Mouse (Mus musculus) left cerebral cortex, adult 6 months (tissue): ENCODE data around the gene Akr1cl. TPM values are rescaled to one million over a fixed set of nuclear protein-coding genes. Genes with fewer than 3 reads are reported as not detected.

Experiments
- long read RNA-seq, 2 experiments: library from polyadenylated mRNA; unstranded; transcript quantifications; one replicate each; pipeline ENCODE4 v2.0.0; 2019 to 2020
- polyA plus RNA-seq: library from polyadenylated mRNA; unstranded; fragments of <200 nt; fragmentation: Nextera tagmentation; gene quantifications from 2 replicates; pipeline ENCODE4 v1.2.3, GENCODE M21; 2021

Gene Akr1cl
- not detected in 2 replicates for polyA plus RNA-seq
- long read RNA-seq, experiment 1, result 0 reads
- long read RNA-seq, experiment 2, result 0 reads

DNA sequence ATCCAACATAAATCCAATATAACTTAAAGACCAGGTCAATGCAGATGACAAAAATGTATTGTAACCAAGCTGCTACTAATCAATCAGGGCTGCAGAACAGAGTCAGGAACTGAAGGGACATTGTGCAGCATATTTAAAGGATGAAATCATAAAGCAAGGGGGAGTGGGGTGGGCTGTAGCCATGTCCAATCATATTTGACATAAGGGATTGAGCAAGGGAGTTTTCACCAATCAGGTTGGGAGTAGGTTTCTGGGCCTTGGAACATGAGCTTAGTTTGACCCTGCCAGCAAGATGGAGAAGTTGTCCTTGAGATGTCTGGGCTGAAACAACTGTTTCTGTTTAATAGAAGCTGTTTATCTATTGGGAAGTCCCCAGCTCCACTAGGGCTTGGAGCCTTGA lies at the start of gene Akr1cl:
Gene Akr1cl (minus strand): TSS at position 119 of the 400 bp plus-strand sequence.

DNA sequence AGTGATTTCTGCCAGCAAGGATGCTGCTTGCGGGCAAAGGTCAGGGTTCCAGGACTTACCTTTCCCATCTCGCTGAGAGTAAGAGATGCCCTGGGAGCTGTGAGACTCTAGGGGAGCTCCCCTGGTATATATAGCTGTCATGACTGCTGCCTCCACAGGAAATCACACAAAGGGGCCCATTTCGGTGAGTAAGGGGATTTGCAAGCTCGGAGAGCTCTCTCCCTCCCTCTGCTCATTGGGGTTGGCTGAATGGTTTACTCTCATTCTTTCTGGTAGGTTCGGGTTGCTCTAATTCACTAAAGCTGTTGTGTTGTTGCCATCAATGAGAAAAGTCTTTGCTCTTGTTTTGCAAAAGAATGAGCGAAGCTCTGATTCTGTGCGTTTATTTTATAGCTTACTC lies 49.6 kb upstream of the Akr1cl start, which contains the start of gene Crygb:
Gene Crygb (minus strand): TSS at position 101 of the 400 bp plus-strand sequence.

GRCm38 (mm10) chr1:65073589-65073988 lies 41.0 kb upstream of the Akr1cl start, which contains the start of gene Crygc:
Gene Crygc (minus strand): TSS chr1:65073689.

GRCm38 (mm10) chr1:65063352-65063751 lies 30.8 kb upstream of the Akr1cl start, which contains the start of gene Crygd:
Gene Crygd (minus strand): TSS chr1:65063452.

DNA sequence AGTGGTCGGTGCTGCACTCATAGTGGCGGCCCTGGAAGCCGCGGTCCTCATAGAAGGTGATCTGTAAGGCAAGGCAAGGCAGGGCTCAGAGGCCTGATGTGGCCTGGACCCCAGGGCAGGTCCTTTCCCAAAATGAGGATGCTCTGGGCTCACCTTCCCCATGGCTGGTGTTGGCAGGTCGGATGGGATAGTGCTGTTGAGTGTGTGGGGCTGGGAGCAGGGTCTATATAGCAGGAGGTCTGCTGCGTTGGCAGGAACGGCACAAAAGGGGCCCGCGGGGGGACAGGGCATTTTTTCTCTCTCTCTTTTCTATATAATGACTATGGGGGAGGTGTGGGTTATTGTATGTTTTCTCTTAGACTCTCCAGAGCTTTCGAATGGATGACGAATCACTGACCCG lies 18.4 kb upstream of the Akr1cl start, which contains the start of gene Cryge:
Gene Cryge (minus strand): TSS at position 198 of the 400 bp plus-strand sequence.

Other genes with a start within 250 kb of the Akr1cl start
- 8.2 and 10.2 TPM in 2 replicates for gene Plekhm3, start 75.9 kb downstream of the Akr1cl start, polyA plus RNA-seq
- not detected in 2 replicates for gene Cryge, start 18.4 kb upstream of the Akr1cl start, polyA plus RNA-seq
- not detected in 2 replicates for gene Crygd, start 30.7 kb upstream of the Akr1cl start, polyA plus RNA-seq
- gene Crygc, start 40.9 kb upstream of the Akr1cl start, polyA plus RNA-seq, result not detected in 2 replicates
- not detected in 2 replicates for gene Crygb, start 49.5 kb upstream of the Akr1cl start, polyA plus RNA-seq
- gene Cryga, start 70.6 kb upstream of the Akr1cl start, polyA plus RNA-seq, result 0.83 and 1.0 TPM in 2 replicates
- 0.53 and 0.70 TPM in 2 replicates for gene Gm28845, start 86.8 kb upstream of the Akr1cl start, polyA plus RNA-seq
- 7.8 and 10.2 TPM in 2 replicates for gene D630023F18Rik, start 90.5 kb upstream of the Akr1cl start, polyA plus RNA-seq
- gene Idh1, start 153.7 kb upstream of the Akr1cl start, polyA plus RNA-seq, result 30.5 and 42.1 TPM in 2 replicates
- gene Pikfyve, start 153.9 kb upstream of the Akr1cl start, polyA plus RNA-seq, result 3.6 and 10.1 TPM in 2 replicates
- gene Pth2r, start 249.3 kb upstream of the Akr1cl start, polyA plus RNA-seq, result 0.68 and 1.4 TPM in 2 replicates